Mouse (Mus musculus): ENCODE data around the gene Slc16a2.

DNA sequence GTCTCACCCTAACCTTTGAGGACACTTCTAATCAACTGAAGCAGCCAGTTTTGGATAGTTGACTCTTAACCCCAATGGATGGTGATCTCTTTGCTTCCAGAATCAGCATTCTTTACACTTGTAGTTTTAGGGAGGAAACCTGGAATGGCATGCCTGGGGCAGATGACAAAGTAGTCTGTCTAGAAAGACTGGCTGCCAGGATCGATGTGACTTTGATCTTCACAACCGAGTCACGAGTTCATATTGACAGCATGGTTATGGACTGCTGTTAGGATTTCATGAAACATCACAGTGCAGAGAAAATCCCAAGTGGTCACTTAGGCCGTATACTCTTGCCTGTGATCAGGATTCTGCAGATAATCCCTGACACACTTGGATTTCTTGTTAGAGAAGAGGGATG is 88.7 kb downstream of the Slc16a2 start:
- TF ChIP-seq CTCF (IDR thresholded peaks at IDR 0.05; ENCODE audit: borderline replicate concordance, insufficient read depth, low read depth, low read length) (no peak), POLR2A (IDR thresholded peaks at IDR 0.05; ENCODE audit: borderline replicate concordance, insufficient read depth, low read length) (no peak)

Data from cerebellum, adult 2 months (tissue).